Mouse (Mus musculus): ENCODE measurements around the gene Asl. TPM values are rescaled to one million over a fixed set of nuclear protein-coding genes. Genes with fewer than 3 reads are reported as not detected.

Asl gene
- polyA plus RNA-seq, 1 experiment from 2014 or later: 26.1 TPM

GRCm38 (mm10) chr5:130021361-130021966, 7.6 kb downstream of the Asl start:
- 53% methylated on average over 5 of the region's 5 CpGs for WGBS
- H3K9ac ChIP-seq (ENCODE audit: low read length): no peak overlapping the region

GRCm38 (mm10) chr5:130019461-130019860, 9.6 kb downstream of the Asl start:
- no peak overlapping the region for H3K27ac ChIP-seq (ENCODE audit: low read length)
- H3K4me3 ChIP-seq (ENCODE audit: low read length): no peak overlapping the region
- H3K27me3 ChIP-seq (ENCODE audit: control insufficient read depth, insufficient read depth, low read depth, low read length): no peaks in the 10 kb centered on the region
- H3K9me3 ChIP-seq (ENCODE audit: control insufficient read depth, low read length): no peaks in the 10 kb centered on the region
- H3K4me1 ChIP-seq (replicated peaks; ENCODE audit: control insufficient read depth, insufficient read depth, low read length): peaks cover 4% of the 10 kb centered on the region
- no peak for ATAC-seq (ENCODE audit: low read depth)
- H3K4me2 ChIP-seq (ENCODE audit: low read depth, low read length): no peak overlapping the region
- H3K9ac ChIP-seq (ENCODE audit: low read length): no peak overlapping the region
- WGBS: 36% methylated on average over 8 of the region's 8 CpGs
- H3K36me3 ChIP-seq (ENCODE audit: control insufficient read depth, insufficient read depth, low read length): peaks cover 2% of the 10 kb centered on the region; the same call in 1 of the 2 replicates

More at GRCm38 (mm10) chr5:130021361-130021966, 7.6 kb downstream of the Asl start:
- H3K4me3 ChIP-seq (ENCODE audit: low read length): no peak overlapping the region
- no peak overlapping the region for H3K4me2 ChIP-seq (ENCODE audit: low read depth, low read length)
- no peak for ATAC-seq (ENCODE audit: low read depth)
- H3K36me3 ChIP-seq (ENCODE audit: control insufficient read depth, insufficient read depth, low read length): no peaks in the 10 kb centered on the region
- no peaks in the 10 kb centered on the region for H3K27me3 ChIP-seq (ENCODE audit: control insufficient read depth, insufficient read depth, low read depth, low read length)
- H3K27ac ChIP-seq (ENCODE audit: low read length): no peak overlapping the region
- H3K4me1 ChIP-seq (replicated peaks; ENCODE audit: control insufficient read depth, insufficient read depth, low read length): peaks cover 4% of the 10 kb centered on the region
- no peaks in the 10 kb centered on the region for H3K9me3 ChIP-seq (ENCODE audit: control insufficient read depth, low read length)

GRCm38 (mm10) chr5:130015104-130015503, 13.9 kb downstream of the Asl start:
- ATAC-seq (ENCODE audit: low read depth): no peak
- Histone ChIP-seq H3K27ac (ENCODE audit: low read length) (no peak overlapping the region), H3K4me2 (ENCODE audit: low read depth, low read length) (no peak overlapping the region), H3K9me3 (ENCODE audit: control insufficient read depth, low read length) (peaks cover 5% of the 10 kb centered on the region; the same call in 1 of the 2 replicates), H3K4me1 (replicated peaks; ENCODE audit: control insufficient read depth, insufficient read depth, low read length) (no peaks in the 10 kb centered on the region), H3K27me3 (ENCODE audit: control insufficient read depth, insufficient read depth, low read depth, low read length) (no peaks in the 10 kb centered on the region), H3K4me3 (ENCODE audit: low read length) (no peak overlapping the region), H3K9ac (ENCODE audit: low read length) (no peak overlapping the region), H3K36me3 (ENCODE audit: control insufficient read depth, insufficient read depth, low read length) (peaks cover 9% of the 10 kb centered on the region)
- 98% methylated on average over 3 of the region's 3 CpGs for whole genome bisulfite sequencing

GRCm38 (mm10) chr5:130010961-130011360, 18.1 kb downstream of the Asl start:
- 94% methylated on average over 5 of the region's 5 CpGs for WGBS
- Histone ChIP-seq H3K9me3 (ENCODE audit: control insufficient read depth, low read length) (peaks cover 5% of the 10 kb centered on the region; the same call in 1 of the 2 replicates), H3K27ac (ENCODE audit: low read length) (no peak overlapping the region), H3K4me1 (replicated peaks; ENCODE audit: control insufficient read depth, insufficient read depth, low read length) (no peaks in the 10 kb centered on the region), H3K4me2 (ENCODE audit: low read depth, low read length) (no peak overlapping the region), H3K9ac (ENCODE audit: low read length) (no peak overlapping the region), H3K36me3 (ENCODE audit: control insufficient read depth, insufficient read depth, low read length) (peaks cover 9% of the 10 kb centered on the region), H3K27me3 (ENCODE audit: control insufficient read depth, insufficient read depth, low read depth, low read length) (no peaks in the 10 kb centered on the region), H3K4me3 (ENCODE audit: low read length) (no peak overlapping the region)
- ATAC-seq (ENCODE audit: low read depth): no peak

GRCm38 (mm10) chr5:130009784-130010183, 19.3 kb downstream of the Asl start:
- no peak overlapping the region for H3K4me3 ChIP-seq (ENCODE audit: low read length)
- 91% methylated on average over 4 of the region's 4 CpGs for WGBS
- H3K9ac ChIP-seq (ENCODE audit: low read length): no peak overlapping the region
- no peaks in the 10 kb centered on the region for H3K27me3 ChIP-seq (ENCODE audit: control insufficient read depth, insufficient read depth, low read depth, low read length)
- no peak for ATAC-seq (ENCODE audit: low read depth)
- no peaks in the 10 kb centered on the region for H3K4me1 ChIP-seq (replicated peaks; ENCODE audit: control insufficient read depth, insufficient read depth, low read length)
- H3K4me2 ChIP-seq (ENCODE audit: low read depth, low read length): no peak overlapping the region
- H3K27ac ChIP-seq (ENCODE audit: low read length): no peak overlapping the region
- H3K36me3 ChIP-seq (ENCODE audit: control insufficient read depth, insufficient read depth, low read length): peaks cover 7% of the 10 kb centered on the region
- H3K9me3 ChIP-seq (ENCODE audit: control insufficient read depth, low read length): peaks cover 5% of the 10 kb centered on the region; the same call in 1 of the 2 replicates

- peaks cover 7% of the 10 kb centered on the region for H3K36me3 ChIP-seq (ENCODE audit: control insufficient read depth, insufficient read depth, low read length)
- 76% methylated on average over 6 of the region's 6 CpGs for WGBS
- peaks cover 4% of the 10 kb centered on the region for H3K4me1 ChIP-seq (replicated peaks; ENCODE audit: control insufficient read depth, insufficient read depth, low read length)
- no peaks in the 10 kb centered on the region for H3K27me3 ChIP-seq (ENCODE audit: control insufficient read depth, insufficient read depth, low read depth, low read length)
- H3K9ac ChIP-seq (ENCODE audit: low read length): no peak overlapping the region
- H3K4me3 ChIP-seq (ENCODE audit: low read length): no peak overlapping the region
- H3K9me3 ChIP-seq (ENCODE audit: control insufficient read depth, low read length): peaks cover 5% of the 10 kb centered on the region; the same call in 1 of the 2 replicates
- no peak overlapping the region for H3K27ac ChIP-seq (ENCODE audit: low read length)
- H3K4me2 ChIP-seq (ENCODE audit: low read depth, low read length): no peak overlapping the region
- ATAC-seq (ENCODE audit: low read depth): no peak
Measured at GRCm38 (mm10) chr5:130008034-130008590, 20.9 kb downstream of the Asl start.

GRCm38 (mm10) chr5:130007344-130007743, 21.7 kb downstream of the Asl start:
- H3K4me1 ChIP-seq (replicated peaks; ENCODE audit: control insufficient read depth, insufficient read depth, low read length): peaks cover 6% of the 10 kb centered on the region
- no peak overlapping the region for H3K9ac ChIP-seq (ENCODE audit: low read length)
- no peak for ATAC-seq (ENCODE audit: low read depth)
- no peak overlapping the region for H3K4me3 ChIP-seq (ENCODE audit: low read length)
- WGBS: 86% methylated on average over 1 of the region's 1 CpGs
- no peak overlapping the region for H3K4me2 ChIP-seq (ENCODE audit: low read depth, low read length)
- peaks cover 5% of the 10 kb centered on the region; the same call in 1 of the 2 replicates for H3K9me3 ChIP-seq (ENCODE audit: control insufficient read depth, low read length)
- no peaks in the 10 kb centered on the region for H3K27me3 ChIP-seq (ENCODE audit: control insufficient read depth, insufficient read depth, low read depth, low read length)
- H3K36me3 ChIP-seq (ENCODE audit: control insufficient read depth, insufficient read depth, low read length): peaks cover 7% of the 10 kb centered on the region
- H3K27ac ChIP-seq (ENCODE audit: low read length): no peak overlapping the region

GRCm38 (mm10) chr5:130003229-130003628, 25.8 kb downstream of the Asl start:
- ATAC-seq (ENCODE audit: low read depth): peak; percentile 51
- H3K9ac ChIP-seq (ENCODE audit: low read length): peak overlapping the region; percentile 72
- H3K27me3 ChIP-seq (ENCODE audit: control insufficient read depth, insufficient read depth, low read depth, low read length): no peaks in the 10 kb centered on the region
- H3K27ac ChIP-seq (ENCODE audit: low read length): peak overlapping the region; percentile 82
- peaks cover 13% of the 10 kb centered on the region for H3K4me1 ChIP-seq (replicated peaks; ENCODE audit: control insufficient read depth, insufficient read depth, low read length)
- no peaks in the 10 kb centered on the region; the same call in 1 of the 2 replicates for H3K36me3 ChIP-seq (ENCODE audit: control insufficient read depth, insufficient read depth, low read length)
- 16% methylated on average over 7 of the region's 7 CpGs for WGBS
- peak overlapping the region; percentile 63 for H3K4me3 ChIP-seq (ENCODE audit: low read length)
- no peaks in the 10 kb centered on the region; the same call in 1 of the 2 replicates for H3K9me3 ChIP-seq (ENCODE audit: control insufficient read depth, low read length)
- H3K4me2 ChIP-seq (ENCODE audit: low read depth, low read length): peak overlapping the region; percentile 69

- peak; percentile 96 for ATAC-seq (ENCODE audit: low read depth)
- no peaks in the 10 kb centered on the region; the same call in 1 of the 2 replicates for H3K36me3 ChIP-seq (ENCODE audit: control insufficient read depth, insufficient read depth, low read length)
- H3K27me3 ChIP-seq (ENCODE audit: control insufficient read depth, insufficient read depth, low read depth, low read length): no peaks in the 10 kb centered on the region
- H3K9me3 ChIP-seq (ENCODE audit: control insufficient read depth, low read length): no peaks in the 10 kb centered on the region; the same call in 1 of the 2 replicates
- peak within 1 kb of the TSS; percentile 69 for H3K4me2 ChIP-seq (ENCODE audit: low read depth, low read length)
- peak within 1 kb of the TSS; percentile 72 for H3K9ac ChIP-seq (ENCODE audit: low read length)
- H3K4me1 ChIP-seq (replicated peaks; ENCODE audit: control insufficient read depth, insufficient read depth, low read length): peaks cover 13% of the 10 kb centered on the region
- under 1% methylated on average over 39 of the region's 39 CpGs for WGBS
- peak within 1 kb of the TSS; percentile 82 for H3K27ac ChIP-seq (ENCODE audit: low read length)
- peak within 1 kb of the TSS; percentile 63 for H3K4me3 ChIP-seq (ENCODE audit: low read length)
Measured at GRCm38 (mm10) chr5:130002301-130003146, 26.5 kb downstream of the Asl start, which contains the start of gene Gusb. Gene Gusb, minus strand, starts transcription at chr5:130003049.
